Mouse (Mus musculus) right cerebral cortex, postnatal 25 days (tissue): ENCODE measurements at regions not wholly inside any gene's neighbourhood (a gene's known extent, or its start where the extent isn't known, plus 50 kb on each side); places are given as distances from the start of the nearest gene placed in this dataset.

Source experiments
- DNase-seq: peaks from one replicate; pipeline ENCODE4 v3.0.0; 2022

- no peak for DNase-seq
Measured at GRCm38 (mm10) chr1:10771793-10772192, 642.1 kb upstream of the A830018L16Rik start.

GRCm38 (mm10) chr1:10794074-10794783 lies 619.7 kb upstream of the A830018L16Rik start:
- DNase-seq, result no peak

- DNase-seq, result peak; percentile 11
Measured at GRCm38 (mm10) chr1:10835653-10836415, 578.1 kb upstream of the A830018L16Rik start.

GRCm38 (mm10) chr1:10837180-10837579 lies 576.7 kb upstream of the A830018L16Rik start:
- DNase-seq, result peak; percentile 4

- DNase-seq, result no peak
Measured at GRCm38 (mm10) chr1:10852934-10853333, 561.0 kb upstream of the A830018L16Rik start.

GRCm38 (mm10) chr1:10854495-10854894 lies 559.4 kb upstream of the A830018L16Rik start:
- DNase-seq, result no peak

GRCm38 (mm10) chr1:10871163-10871853 lies 542.6 kb upstream of the A830018L16Rik start:
- DNase-seq, result peak; percentile 19

GRCm38 (mm10) chr1:10872266-10872665 lies 541.6 kb upstream of the A830018L16Rik start:
- no peak for DNase-seq

GRCm38 (mm10) chr1:10872726-10873125 lies 541.2 kb upstream of the A830018L16Rik start:
- DNase-seq, result no peak

GRCm38 (mm10) chr1:10877391-10878170 lies 536.3 kb upstream of the A830018L16Rik start:
- no peak for DNase-seq

GRCm38 (mm10) chr1:10878221-10878760 lies 535.6 kb upstream of the A830018L16Rik start:
- no peak for DNase-seq

- no peak for DNase-seq
Measured at GRCm38 (mm10) chr1:10880026-10880727, 533.7 kb upstream of the A830018L16Rik start.

- DNase-seq, result no peak
Measured at GRCm38 (mm10) chr1:10898806-10899205, 515.1 kb upstream of the A830018L16Rik start.

- no peak for DNase-seq
Measured at GRCm38 (mm10) chr1:10902721-10903120, 511.2 kb upstream of the A830018L16Rik start.

GRCm38 (mm10) chr1:10919958-10920357 lies 493.9 kb upstream of the A830018L16Rik start:
- no peak for DNase-seq

GRCm38 (mm10) chr1:10932378-10933077 lies 481.4 kb upstream of the A830018L16Rik start:
- no peak for DNase-seq

- no peak for DNase-seq
Measured at GRCm38 (mm10) chr1:10933206-10933605, 480.7 kb upstream of the A830018L16Rik start.

GRCm38 (mm10) chr1:10938436-10938835 lies 475.5 kb upstream of the A830018L16Rik start:
- DNase-seq, result no peak

GRCm38 (mm10) chr1:10940326-10940725 lies 473.6 kb upstream of the A830018L16Rik start:
- DNase-seq, result no peak

GRCm38 (mm10) chr1:10942979-10943378 lies 470.9 kb upstream of the A830018L16Rik start:
- no peak for DNase-seq
